ENCODE assay signal across 8 mouse cellular contexts in the genomic region with DNA sequence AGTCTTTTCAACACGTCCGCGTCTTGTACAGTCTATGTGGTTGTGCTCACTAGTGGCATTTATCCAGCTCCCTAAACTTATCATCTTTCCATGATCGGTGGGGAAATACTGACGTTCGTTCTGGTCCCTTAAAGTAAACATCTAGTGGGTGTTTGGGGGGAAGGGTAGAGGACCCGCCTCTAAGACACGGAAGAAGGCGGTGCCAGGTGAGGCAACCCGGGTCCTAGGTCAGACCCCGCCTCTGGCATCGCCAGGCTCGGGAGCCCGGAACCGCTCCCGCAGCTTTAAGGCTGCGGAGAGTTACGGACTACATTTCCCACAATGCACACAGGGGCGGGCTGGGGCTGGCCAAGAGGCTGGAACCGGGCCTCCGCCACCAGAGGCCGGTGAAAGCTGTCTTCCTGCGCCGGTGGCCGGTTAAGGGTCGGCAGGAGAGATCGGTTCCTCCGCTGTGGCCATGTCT. TPM values are rescaled to one million over a fixed set of nuclear protein-coding genes. Genes with fewer than 3 reads are reported as not detected.
DNase-seq lines count a peak whose midpoint lies in the region; ATAC-seq and TF ChIP-seq lines count a peak whose summit lies in the region.

A gene (plus strand): TSS at position 348 of the 463 bp plus-strand sequence.

- peak within 1 kb of the TSS; percentile 70 for H3K27ac ChIP-seq in hindbrain, embryonic 12.5 days

- H3K4me1 ChIP-seq in hindbrain, embryonic 12.5 days, result peaks cover 9% of the 10 kb centered on the region

- DNase-seq in Patski (ENCODE audit: low read depth, low spot score), result no peak
- DNase-seq in cerebellum, postnatal 14 days, result peak; percentile 84 to 92
- DNase-seq in frontal cortex, postnatal 14 days (ENCODE audit: low spot score in 2 of 2), result peak; percentile 69 to 73
- peak; percentile 77 to 86 for DNase-seq in layer of hippocampus, postnatal 14 days (ENCODE audit: low spot score in 2 of 2)
- peak; percentile 91 for DNase-seq in lung, postnatal 10 days
- DNase-seq in ovary, postnatal 14 days (ENCODE audit: low spot score), result peak; percentile 69
- peak; percentile 85 to 88 for DNase-seq in thymus, postnatal 10 days (ENCODE audit: low spot score in 2 of 2)

- peak within 1 kb of the TSS; percentile 80 for H3K4me3 ChIP-seq in hindbrain, embryonic 12.5 days

- POLR2A ChIA-PET in Patski (lab: Charles Lee), result no interaction called here

- H3K9me3 ChIP-seq in hindbrain, embryonic 12.5 days (replicated peaks), result no peaks in the 10 kb centered on the region

- no peak for TF ChIP-seq CTCF in Patski (IDR thresholded peaks at IDR 0.05)

- H3K27me3 ChIP-seq in Patski, result peaks cover 9% of the 10 kb centered on the region
- H3K27me3 ChIP-seq in hindbrain, embryonic 12.5 days, result peaks cover 16% of the 10 kb centered on the region

- H3K36me3 ChIP-seq in hindbrain, embryonic 12.5 days, result no peaks in the 10 kb centered on the region

- WGBS in hindbrain, embryonic 12.5 days, result under 1% methylated on average over 28 of the region's 28 CpGs

- ATAC-seq in Patski, result peak; percentile 90
- ATAC-seq in hindbrain, embryonic 12.5 days (ENCODE audit: low FRiP score), result peak; percentile 96

- CTCF ChIA-PET in Patski (lab: Charles Lee), result interaction anchor here (2.3 kb wide), 1 partner anchor 17 kb away, joined by 8 read pairs; no protein-coding TSS in a partner anchor

- H3K4me2 ChIP-seq in hindbrain, embryonic 12.5 days (replicated peaks), result peak within 1 kb of the TSS; percentile 83

- H3K9ac ChIP-seq in hindbrain, embryonic 12.5 days, result peak within 1 kb of the TSS; percentile 76

- in situ Hi-C loops in Patski (cut with MboI; ENCODE audit: low pct_unique_long_range_greater_than_20kb), result no loop called here

RNA-seq across cellular contexts. Expression of the gene that starts here (rescaled TPM):
- 13.4 TPM for polyA plus RNA-seq in Patski (2021)
- 17.1 and 20.1 TPM in 2 replicates for polyA plus RNA-seq in hindbrain, embryonic 12.5 days (2016; fragmentation: Nextera tagmentation; extraction: Ambion mirVana)
- 10 to 100 TPM; 17.0 to 20.9 TPM for total RNA-seq in layer of hippocampus, postnatal 14 days (2021)
